10 mouse cellular contexts compared by ENCODE assay signal in genomic region chr7:115371143-115371542, GRCm38 (mm10).
DNase-seq lines count a peak whose midpoint lies in the region; ATAC-seq and TF ChIP-seq lines count a peak whose summit lies in the region.
"Had no signal": no experiment of that assay in that cellular context is flagged by ENCODE, and none has a peak within 500 bp of the region (broad histone marks: within the 10 kb centered on the region; RNA-seq: fewer than 3 reads in every experiment).

No protein-coding gene starts in this region.

- H3K27me3 ChIP-seq in heart, embryonic 10.5 days (ENCODE audit: insufficient read depth, poor library complexity, severe bottlenecking), result no peaks in the 10 kb centered on the region
- no peaks in the 10 kb centered on the region for H3K27me3 ChIP-seq in heart, adult 2 months (ENCODE audit: control insufficient read depth, insufficient read depth, low read length)
- H3K27me3 ChIP-seq in forebrain, embryonic 15.5 days, result no peaks in the 10 kb centered on the region
- no peaks in the 10 kb centered on the region for H3K27me3 ChIP-seq in midbrain, embryonic 10.5 days (ENCODE audit: low read depth, poor library complexity, severe bottlenecking)

- ATAC-seq in forebrain, embryonic 15.5 days (replicated peaks), result peak; percentile 71

- peak overlapping the region; percentile 42; the same call in 1 of the 2 replicates for H3K27ac ChIP-seq in heart, embryonic 10.5 days
- no peak overlapping the region for H3K27ac ChIP-seq in heart, adult 2 months
- H3K27ac ChIP-seq in forebrain, embryonic 15.5 days (replicated peaks), result no peak overlapping the region
- H3K27ac ChIP-seq in midbrain, embryonic 10.5 days (replicated peaks), result peak overlapping the region; percentile 29; the same call in 1 of the 2 replicates

- H3K9ac ChIP-seq in heart, adult 2 months (ENCODE audit: low read depth, low read length), result no peak overlapping the region
- H3K9ac ChIP-seq in forebrain, embryonic 15.5 days (replicated peaks), result no peak overlapping the region

- TF ChIP-seq EP300 in heart, adult 2 months (IDR thresholded peaks at IDR 0.05; ENCODE audit: insufficient read depth, low read depth, low read length), result no peak

- H3K9me3 ChIP-seq in heart, embryonic 10.5 days, result no peaks in the 10 kb centered on the region
- H3K9me3 ChIP-seq in forebrain, embryonic 15.5 days, result no peaks in the 10 kb centered on the region
- no peaks in the 10 kb centered on the region for H3K9me3 ChIP-seq in midbrain, embryonic 10.5 days (replicated peaks)

- TF ChIP-seq POLR2A in heart, adult 2 months (IDR thresholded peaks at IDR 0.05; ENCODE audit: insufficient read depth, low read depth, low read length), result no peak

- peaks cover 44% of the 10 kb centered on the region for H3K4me1 ChIP-seq in heart, embryonic 10.5 days
- no peaks in the 10 kb centered on the region for H3K4me1 ChIP-seq in heart, adult 2 months (ENCODE audit: control insufficient read depth, insufficient read depth, low read length)
- peaks cover 13% of the 10 kb centered on the region for H3K4me1 ChIP-seq in forebrain, embryonic 15.5 days
- peaks cover 21% of the 10 kb centered on the region for H3K4me1 ChIP-seq in midbrain, embryonic 10.5 days

- H3K79me2 ChIP-seq in heart, adult 2 months (replicated peaks; ENCODE audit: control insufficient read depth, insufficient read depth, low read length), result no peaks in the 10 kb centered on the region

- WGBS in heart, embryonic 10.5 days, result 72% methylated on average over 9 of the region's 9 CpGs
- 83% methylated on average over 9 of the region's 9 CpGs for WGBS in heart, adult 2 months
- 23% methylated on average over 9 of the region's 9 CpGs for WGBS in forebrain, embryonic 15.5 days
- WGBS in midbrain, embryonic 10.5 days, result 83% methylated on average over 9 of the region's 9 CpGs

- no peak for TF ChIP-seq CTCF in heart, adult 2 months (IDR thresholded peaks at IDR 0.05)

- no peak overlapping the region for H3K4me2 ChIP-seq in forebrain, embryonic 15.5 days (replicated peaks)

- no peaks in the 10 kb centered on the region for H3K36me3 ChIP-seq in heart, embryonic 10.5 days
- H3K36me3 ChIP-seq in heart, adult 2 months (ENCODE audit: control insufficient read depth, insufficient read depth, low read length), result no peaks in the 10 kb centered on the region
- H3K36me3 ChIP-seq in forebrain, embryonic 15.5 days, result no peaks in the 10 kb centered on the region
- H3K36me3 ChIP-seq in midbrain, embryonic 10.5 days, result no peaks in the 10 kb centered on the region

- DNase-seq in heart, embryonic 10.5 days (ENCODE audit: low spot score), result no peak
- no peak for DNase-seq in heart, adult 2 months
- DNase-seq in brain, adult 2 months (ENCODE audit: low read depth, low spot score), result peak; percentile 68
- DNase-seq in midbrain, embryonic 10.5 days (ENCODE audit: low spot score), result no peak
- no peak for DNase-seq in embryo, embryonic 10 days (ENCODE audit: low spot score)
- DNase-seq in kidney, postnatal 36 days, result no peak
- DNase-seq in yolk sac, embryonic 10.5 days (ENCODE audit: low spot score), result no peak
- DNase-seq: heart, postnatal 10 days; lung, postnatal 10 days had no signal

- H3K4me3 ChIP-seq in heart, embryonic 10.5 days, result no peak overlapping the region
- no peak overlapping the region for H3K4me3 ChIP-seq in heart, adult 2 months
- H3K4me3 ChIP-seq in forebrain, embryonic 15.5 days, result no peak overlapping the region
- H3K4me3 ChIP-seq in midbrain, embryonic 10.5 days, result no peak overlapping the region

- intact Hi-C loops in heart, adult 2 months (cut with DNase I), result no loop called here

Comparison
In these comparisons a context has a peak if more than half of its experiments do, and no peak if none do; other contexts are left out.
1. H3K27ac ChIP-seq: peak in heart, embryonic 10.5 days (single experiment) and midbrain, embryonic 10.5 days (single experiment); none in heart, adult 2 months (single experiment) and forebrain, embryonic 15.5 days (single experiment).